Comparison of ENCODE assay signal across 29 mouse cellular contexts in the genomic region with DNA sequence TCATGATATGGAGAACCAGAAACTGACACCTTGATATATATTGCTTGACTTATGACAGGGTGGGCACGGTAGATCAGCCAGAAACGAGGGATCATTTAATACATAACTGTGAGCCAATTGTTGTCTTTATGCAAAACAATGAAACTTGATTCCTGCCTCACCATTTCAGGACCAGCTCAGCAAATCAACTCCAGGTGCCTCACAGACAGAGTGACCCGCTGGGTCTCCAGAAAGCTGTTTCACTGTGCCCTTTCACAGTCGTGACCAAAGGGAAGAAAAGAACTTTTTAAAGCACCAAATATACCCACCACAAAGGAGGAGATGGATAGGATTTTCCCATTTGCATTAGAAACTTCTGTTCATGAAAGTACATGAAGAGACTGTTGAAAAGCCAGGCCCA.
A peak's percentile ranks its signal among the peaks of the same experiment; 100 is the strongest.
DNase-seq lines count a peak whose midpoint lies in the region; ATAC-seq lines count a peak whose summit lies in the region.
"Had no signal": no experiment of that assay in that cellular context is flagged by ENCODE, and none has a peak within 500 bp of the region (broad histone marks: within the 10 kb centered on the region; RNA-seq: fewer than 3 reads in every experiment).

No protein-coding gene starts in this region.

- H3K36me3 ChIP-seq in midbrain, embryonic 11.5 days (ENCODE audit: control insufficient read depth, insufficient read depth, low read length), result no peaks in the 10 kb centered on the region
- H3K36me3 ChIP-seq in midbrain, embryonic 10.5 days, result no peaks in the 10 kb centered on the region
- H3K36me3 ChIP-seq in embryonic facial prominence, embryonic 11.5 days (replicated peaks; ENCODE audit: control insufficient read depth, insufficient read depth, low read depth, low read length), result no peaks in the 10 kb centered on the region
- H3K36me3 ChIP-seq in limb, embryonic 11.5 days (ENCODE audit: control insufficient read depth, insufficient read depth, low read length), result no peaks in the 10 kb centered on the region
- H3K36me3 ChIP-seq: heart, embryonic 10.5 days; hindbrain, embryonic 15.5 days; intestine, embryonic 15.5 days; limb, embryonic 15.5 days; liver, embryonic 13.5 days; midbrain, embryonic 15.5 days had no signal

- peak; percentile 72 for DNase-seq in midbrain, embryonic 11.5 days (ENCODE audit: low spot score, missing footprints)
- DNase-seq in midbrain, embryonic 10.5 days (ENCODE audit: low spot score), result no peak
- DNase-seq in embryonic facial prominence, embryonic 11.5 days (ENCODE audit: low spot score), result peak; percentile 85
- peak; percentile 76 for DNase-seq in limb, embryonic 11.5 days (ENCODE audit: low spot score)
- no peak for DNase-seq in layer of hippocampus, adult 9-10 months (ENCODE audit: low spot score)
- no peak for DNase-seq in heart, adult 8-10 months (ENCODE audit: low spot score)
- DNase-seq: adrenal gland, postnatal 36 days; cerebellum, adult 2 months; cerebellum, postnatal 14 days; gastrocnemius, adult 2 months; gastrocnemius, postnatal 36 days; heart, postnatal 36 days; kidney, adult 2 months; kidney, postnatal 4 days; liver, embryonic 13.5 days; lung, adult 18-20 months; lung, postnatal 4 days; spleen, adult 18-20 months; thymus, postnatal 14 days had no signal

- 45% methylated on average over 4 of the region's 4 CpGs for WGBS in midbrain, embryonic 11.5 days
- 45% methylated on average over 4 of the region's 4 CpGs for WGBS in midbrain, embryonic 10.5 days
- WGBS in embryonic facial prominence, embryonic 11.5 days, result 11% methylated on average over 4 of the region's 4 CpGs
- 4% methylated on average over 4 of the region's 4 CpGs for whole genome bisulfite sequencing in limb, embryonic 11.5 days

- ATAC-seq in midbrain, embryonic 11.5 days (ENCODE audit: low FRiP score), result no peak
- no peak; the same call in 1 of the 2 replicates for ATAC-seq in embryonic facial prominence, embryonic 11.5 days (replicated peaks; ENCODE audit: insufficient number of reproducible peaks, low FRiP score, low TSS enrichment, low read depth)
- 0 out of 2 replicates have a peak, but pooled peaks have one; percentile 21 for ATAC-seq in limb, embryonic 11.5 days (ENCODE audit: insufficient number of reproducible peaks, low FRiP score, low TSS enrichment, low read depth)
- no peak for ATAC-seq in CD4-positive, CD25-positive, alpha-beta regulatory T cell, adult 4 months
- ATAC-seq: forebrain, embryonic 14.5 days; intestine, embryonic 15.5 days; lung, postnatal 0 days; midbrain, embryonic 15.5 days had no signal

- no peaks in the 10 kb centered on the region for H3K4me1 ChIP-seq in midbrain, embryonic 11.5 days (ENCODE audit: control insufficient read depth, insufficient read depth, low read length)
- peaks cover 3% of the 10 kb centered on the region; the same call in 1 of the 2 replicates for H3K4me1 ChIP-seq in midbrain, embryonic 10.5 days
- no peaks in the 10 kb centered on the region for H3K4me1 ChIP-seq in embryonic facial prominence, embryonic 11.5 days (ENCODE audit: control insufficient read depth, insufficient read depth, low read length)
- 0 out of 2 replicates have a peak, but pooled peaks cover 2% of the 10 kb centered on the region for H3K4me1 ChIP-seq in limb, embryonic 11.5 days (ENCODE audit: control insufficient read depth, insufficient read depth, low read length)
- H3K4me1 ChIP-seq: heart, embryonic 10.5 days; hindbrain, embryonic 15.5 days; intestine, embryonic 15.5 days; liver, embryonic 13.5 days; megakaryocyte, embryonic 14.5 days; midbrain, embryonic 15.5 days had no signal

- H3K4me3 ChIP-seq in midbrain, embryonic 11.5 days (ENCODE audit: low read depth, low read length), result no peak overlapping the region
- H3K4me3 ChIP-seq in midbrain, embryonic 10.5 days, result no peak overlapping the region
- H3K4me3 ChIP-seq in embryonic facial prominence, embryonic 11.5 days (ENCODE audit: low read depth, low read length), result no peak overlapping the region
- H3K4me3 ChIP-seq in limb, embryonic 11.5 days (ENCODE audit: low read depth, low read length), result no peak overlapping the region
- H3K4me3 ChIP-seq: gastrocnemius, adult 2 months; heart, embryonic 10.5 days; hindbrain, embryonic 15.5 days; intestine, embryonic 15.5 days; limb, embryonic 15.5 days; liver, embryonic 13.5 days; megakaryocyte, embryonic 14.5 days; midbrain, embryonic 15.5 days had no signal

- no peak overlapping the region for H3K9ac ChIP-seq in midbrain, embryonic 11.5 days (ENCODE audit: low read length)
- no peak overlapping the region for H3K9ac ChIP-seq in embryonic facial prominence, embryonic 11.5 days (replicated peaks; ENCODE audit: low read length)
- H3K9ac ChIP-seq in limb, embryonic 11.5 days (ENCODE audit: low read length), result no peak overlapping the region; the same call in 1 of the 2 replicates
- H3K9ac ChIP-seq: hindbrain, embryonic 15.5 days; intestine, embryonic 15.5 days; limb, embryonic 15.5 days; liver, embryonic 13.5 days; midbrain, embryonic 15.5 days had no signal

- H3K4me2 ChIP-seq in midbrain, embryonic 11.5 days, result no peak overlapping the region
- H3K4me2 ChIP-seq in embryonic facial prominence, embryonic 11.5 days (ENCODE audit: low read depth, low read length), result no peak overlapping the region
- H3K4me2 ChIP-seq in limb, embryonic 11.5 days (ENCODE audit: low read depth, severe bottlenecking), result no peak overlapping the region
- H3K4me2 ChIP-seq: hindbrain, embryonic 15.5 days; intestine, embryonic 15.5 days; limb, embryonic 15.5 days; liver, embryonic 13.5 days; midbrain, embryonic 15.5 days had no signal

- H3K27me3 ChIP-seq in midbrain, embryonic 11.5 days (ENCODE audit: control insufficient read depth, insufficient read depth, low read length), result no peaks in the 10 kb centered on the region
- no peaks in the 10 kb centered on the region; the same call in 1 of the 2 replicates for H3K27me3 ChIP-seq in midbrain, embryonic 10.5 days (ENCODE audit: low read depth, poor library complexity, severe bottlenecking)
- no peaks in the 10 kb centered on the region for H3K27me3 ChIP-seq in embryonic facial prominence, embryonic 11.5 days (ENCODE audit: control insufficient read depth, insufficient read depth, low read length)
- no peaks in the 10 kb centered on the region for H3K27me3 ChIP-seq in limb, embryonic 11.5 days (ENCODE audit: control insufficient read depth, insufficient read depth, low read length)
- H3K27me3 ChIP-seq: hindbrain, embryonic 15.5 days; intestine, embryonic 15.5 days; limb, embryonic 15.5 days; liver, embryonic 13.5 days; megakaryocyte, embryonic 14.5 days; midbrain, embryonic 15.5 days had no signal

- H3K9me3 ChIP-seq in midbrain, embryonic 11.5 days (ENCODE audit: control insufficient read depth, low read length), result no peaks in the 10 kb centered on the region
- H3K9me3 ChIP-seq in midbrain, embryonic 10.5 days (replicated peaks), result no peaks in the 10 kb centered on the region
- H3K9me3 ChIP-seq in embryonic facial prominence, embryonic 11.5 days (replicated peaks; ENCODE audit: control insufficient read depth, low read length), result no peaks in the 10 kb centered on the region
- no peaks in the 10 kb centered on the region for H3K9me3 ChIP-seq in limb, embryonic 11.5 days (ENCODE audit: control insufficient read depth, low read length)
- H3K9me3 ChIP-seq: heart, embryonic 10.5 days; hindbrain, embryonic 15.5 days; intestine, embryonic 15.5 days; limb, embryonic 15.5 days; liver, embryonic 13.5 days; megakaryocyte, embryonic 14.5 days; midbrain, embryonic 15.5 days had no signal

- no peak overlapping the region for H3K27ac ChIP-seq in midbrain, embryonic 11.5 days (ENCODE audit: low read depth, low read length)
- no peak overlapping the region for H3K27ac ChIP-seq in midbrain, embryonic 10.5 days (replicated peaks)
- no peak overlapping the region; the same call in 1 of the 2 replicates for H3K27ac ChIP-seq in embryonic facial prominence, embryonic 11.5 days (replicated peaks; ENCODE audit: low read depth, low read length)
- peak overlapping the region; percentile 80 for H3K27ac ChIP-seq in limb, embryonic 11.5 days (replicated peaks; ENCODE audit: low read depth, low read length)
- H3K27ac ChIP-seq: gastrocnemius, adult 2 months; heart, embryonic 10.5 days; hindbrain, embryonic 15.5 days; intestine, embryonic 15.5 days; kidney, postnatal 0 days; limb, embryonic 15.5 days; liver, embryonic 13.5 days; midbrain, embryonic 15.5 days had no signal

Comparison
In these comparisons a context has a peak if more than half of its experiments do, and no peak if none do; other contexts are left out.
1. DNase-seq: peak in midbrain, embryonic 11.5 days (single experiment), embryonic facial prominence, embryonic 11.5 days (single experiment) and limb, embryonic 11.5 days (single experiment); none in midbrain, embryonic 10.5 days (single experiment), layer of hippocampus, adult 9-10 months (single experiment) and heart, adult 8-10 months (single experiment).